Mouse (Mus musculus) forebrain, embryonic 15.5 days (tissue): Measurements from ENCODE around the gene Adcy1. TPM values are rescaled to one million over a fixed set of nuclear protein-coding genes. Genes with fewer than 3 reads are reported as not detected.

Experiments
- ATAC-seq: fragments of 200-750 bp; cut with Nextera tagmentation; replicated peaks from 2 replicates; pipeline ENCODE4 v1.8.0; 2017; ENCODE audit warnings: mild to moderate bottlenecking, moderate TSS enrichment, moderate library complexity
- H3K27ac ChIP-seq: fragments of 300-500 bp; sonication (generic); replicated peaks from 2 replicates; pipeline ENCODE4 v1.5.1; 2015; ENCODE audit warnings: mild to moderate bottlenecking, inconsistent platforms
- H3K27me3 ChIP-seq: fragments of 300-500 bp; sonication (generic); 2 replicates; pipeline ENCODE4 v1.6.1; 2015; ENCODE audit warnings: inconsistent platforms
- H3K36me3 ChIP-seq: fragments of 300-500 bp; sonication (generic); 2 replicates; pipeline ENCODE4 v1.6.1; 2015; ENCODE audit warnings: mild to moderate bottlenecking, inconsistent platforms
- H3K4me1 ChIP-seq: fragments of 300-500 bp; sonication (generic); 2 replicates; pipeline ENCODE4 v1.6.1; 2015; ENCODE audit warnings: inconsistent platforms
- H3K4me2 ChIP-seq: fragments of 300-500 bp; sonication (generic); replicated peaks from 2 replicates; pipeline ENCODE4 v1.6.1; 2015; ENCODE audit warnings: mild to moderate bottlenecking, inconsistent platforms
- H3K4me3 ChIP-seq: fragments of 300-500 bp; sonication (generic); 2 replicates; pipeline ENCODE4 v1.5.1; 2015; ENCODE audit warnings: mild to moderate bottlenecking, inconsistent platforms
- H3K9ac ChIP-seq: fragments of 300-500 bp; sonication (generic); replicated peaks from 2 replicates; pipeline ENCODE4 v1.6.1; 2015; ENCODE audit warnings: mild to moderate bottlenecking, inconsistent platforms
- H3K9me3 ChIP-seq: fragments of 300-500 bp; sonication (generic); 2 replicates; pipeline ENCODE4 v1.6.1; 2016; ENCODE audit warnings: inconsistent platforms
- WGBS: fragments of 180-500 bp; shearing (Covaris S2); methylation state at CpG from one replicate; pipeline ENCODE4 v1.1.7; 2015; ENCODE audit warnings: mixed read lengths; 5-methylcytosine and 5-hydroxymethylcytosine counted together
- polyA plus RNA-seq: library from polyadenylated mRNA; unstranded; fragments of >200 nt; fragmentation: Nextera tagmentation; extraction: Ambion mirVana; gene quantifications from 2 replicates; pipeline ENCODE4 v1.2.1, GENCODE M21; 2015

The Adcy1 gene
- polyA plus RNA-seq, 1 experiment from 2014 or later = 6.9 TPM

- no peaks in the 10 kb centered on the region for H3K36me3 ChIP-seq
- WGBS = 95% methylated on average over 10 of the region's 10 CpGs
- no peak for ATAC-seq
Measured at GRCm38 (mm10) chr11:7194432-7195311, 131.4 kb downstream of the Adcy1 start.

GRCm38 (mm10) chr11:7195312-7195685, 132.0 kb downstream of the Adcy1 start:
- Histone ChIP-seq H3K27ac (no peak overlapping the region), H3K9ac (no peak overlapping the region), H3K4me3 (no peak overlapping the region), H3K4me1 (no peaks in the 10 kb centered on the region), H3K9me3 (no peaks in the 10 kb centered on the region), H3K36me3 (no peaks in the 10 kb centered on the region), H3K4me2 (no peak overlapping the region), H3K27me3 (no peaks in the 10 kb centered on the region)
- no peak for ATAC-seq
- 90% methylated on average over 4 of the region's 4 CpGs for WGBS

More at GRCm38 (mm10) chr11:7194432-7195311, 131.4 kb downstream of the Adcy1 start:
- H3K4me2 ChIP-seq = no peak overlapping the region
- no peaks in the 10 kb centered on the region for H3K9me3 ChIP-seq
- no peak overlapping the region for H3K4me3 ChIP-seq
- H3K4me1 ChIP-seq = no peaks in the 10 kb centered on the region
- no peak overlapping the region for H3K27ac ChIP-seq
- H3K27me3 ChIP-seq = no peaks in the 10 kb centered on the region
- no peak overlapping the region for H3K9ac ChIP-seq

- 19% methylated on average over 12 of the region's 12 CpGs for WGBS
- no peaks in the 10 kb centered on the region for H3K4me1 ChIP-seq
Measured at GRCm38 (mm10) chr11:7197491-7197941, 134.2 kb downstream of the Adcy1 start, which contains the start of gene Igfbp1. Gene Igfbp1, plus strand, starts transcription at chr11:7197782.

GRCm38 (mm10) chr11:7198006-7198405, 134.7 kb downstream of the Adcy1 start:
- no peaks in the 10 kb centered on the region for H3K36me3 ChIP-seq
- H3K4me2 ChIP-seq = no peak overlapping the region
- no peak overlapping the region for H3K9ac ChIP-seq
- no peaks in the 10 kb centered on the region for H3K9me3 ChIP-seq
- H3K27ac ChIP-seq = no peak overlapping the region
- no peaks in the 10 kb centered on the region for H3K27me3 ChIP-seq
- no peaks in the 10 kb centered on the region for H3K4me1 ChIP-seq
- 85% methylated on average over 19 of the region's 19 CpGs for WGBS
- H3K4me3 ChIP-seq = no peak overlapping the region
- ATAC-seq = no peak

More at GRCm38 (mm10) chr11:7197491-7197941, 134.2 kb downstream of the Adcy1 start, which contains the start of gene Igfbp1:
- Histone ChIP-seq H3K9me3 (no peaks in the 10 kb centered on the region), H3K27me3 (no peaks in the 10 kb centered on the region), H3K9ac (no peak within 1 kb of the TSS), H3K4me2 (no peak within 1 kb of the TSS), H3K27ac (no peak within 1 kb of the TSS), H3K36me3 (no peaks in the 10 kb centered on the region), H3K4me3 (no peak within 1 kb of the TSS)
- no peak for ATAC-seq

- Histone ChIP-seq H3K9me3 (no peaks in the 10 kb centered on the region), H3K27me3 (no peaks in the 10 kb centered on the region), H3K4me3 (no peak overlapping the region), H3K36me3 (no peaks in the 10 kb centered on the region), H3K27ac (no peak overlapping the region), H3K4me1 (no peaks in the 10 kb centered on the region), H3K9ac (no peak overlapping the region), H3K4me2 (no peak overlapping the region)
- ATAC-seq = 0 out of 2 replicates have a peak, but pooled peaks have one; percentile 24
- WGBS = 88% methylated on average over 10 of the region's 10 CpGs
Measured at GRCm38 (mm10) chr11:7198481-7199256, 135.4 kb downstream of the Adcy1 start.

- Histone ChIP-seq H3K4me1 (no peaks in the 10 kb centered on the region), H3K9me3 (no peaks in the 10 kb centered on the region), H3K27ac (no peak overlapping the region), H3K9ac (no peak overlapping the region), H3K36me3 (no peaks in the 10 kb centered on the region), H3K4me2 (no peak overlapping the region), H3K27me3 (no peaks in the 10 kb centered on the region), H3K4me3 (no peak overlapping the region)
- peak; percentile 41; the same call in 1 of the 2 replicates for ATAC-seq
- 52% methylated on average over 14 of the region's 14 CpGs for WGBS
Measured at GRCm38 (mm10) chr11:7199736-7200392, 136.6 kb downstream of the Adcy1 start.

- Histone ChIP-seq H3K4me2 (no peak overlapping the region), H3K27me3 (no peaks in the 10 kb centered on the region), H3K4me1 (no peaks in the 10 kb centered on the region), H3K9me3 (no peaks in the 10 kb centered on the region), H3K36me3 (no peaks in the 10 kb centered on the region), H3K9ac (no peak overlapping the region), H3K4me3 (no peak overlapping the region), H3K27ac (no peak overlapping the region)
- ATAC-seq = no peak
- WGBS = 83% methylated on average over 9 of the region's 9 CpGs
Measured at GRCm38 (mm10) chr11:7200393-7200783, 137.1 kb downstream of the Adcy1 start.

GRCm38 (mm10) chr11:7202206-7202605, 138.9 kb downstream of the Adcy1 start:
- WGBS = 82% methylated on average over 7 of the region's 7 CpGs
- Histone ChIP-seq H3K4me3 (no peak overlapping the region), H3K4me1 (no peaks in the 10 kb centered on the region), H3K9me3 (no peaks in the 10 kb centered on the region), H3K27me3 (no peaks in the 10 kb centered on the region), H3K4me2 (no peak overlapping the region), H3K36me3 (no peaks in the 10 kb centered on the region), H3K9ac (no peak overlapping the region), H3K27ac (no peak overlapping the region)
- no peak for ATAC-seq

- Histone ChIP-seq H3K27ac (no peak overlapping the region), H3K36me3 (no peaks in the 10 kb centered on the region), H3K9ac (no peak overlapping the region), H3K9me3 (no peaks in the 10 kb centered on the region), H3K4me3 (no peak overlapping the region), H3K4me1 (no peaks in the 10 kb centered on the region), H3K4me2 (no peak overlapping the region), H3K27me3 (no peaks in the 10 kb centered on the region)
- WGBS = 91% methylated on average over 9 of the region's 9 CpGs
- ATAC-seq = no peak
Measured at GRCm38 (mm10) chr11:7203846-7204245, 140.6 kb downstream of the Adcy1 start.

GRCm38 (mm10) chr11:7210343-7210742, 147.1 kb downstream of the Adcy1 start:
- H3K27me3 ChIP-seq = peaks cover 10% of the 10 kb centered on the region; the same call in 1 of the 2 replicates
- H3K4me2 ChIP-seq = peak overlapping the region; percentile 19
- ATAC-seq = no peak
- H3K9ac ChIP-seq = no peak overlapping the region
- no peak overlapping the region for H3K27ac ChIP-seq
- H3K4me3 ChIP-seq = no peak overlapping the region
- no peaks in the 10 kb centered on the region for H3K36me3 ChIP-seq
- H3K9me3 ChIP-seq = no peaks in the 10 kb centered on the region
- H3K4me1 ChIP-seq = peaks cover 33% of the 10 kb centered on the region
- WGBS = 23% methylated on average over 6 of the region's 6 CpGs

GRCm38 (mm10) chr11:7211211-7211610, 147.9 kb downstream of the Adcy1 start:
- WGBS = 18% methylated on average over 9 of the region's 9 CpGs
- H3K27ac ChIP-seq = no peak overlapping the region
- peak overlapping the region; percentile 19 for H3K4me2 ChIP-seq
- peak overlapping the region; percentile 24 for H3K4me3 ChIP-seq
- H3K4me1 ChIP-seq = peaks cover 33% of the 10 kb centered on the region
- H3K9ac ChIP-seq = no peak overlapping the region
- no peaks in the 10 kb centered on the region for H3K9me3 ChIP-seq
- ATAC-seq = no peak
- peaks cover 10% of the 10 kb centered on the region; the same call in 1 of the 2 replicates for H3K27me3 ChIP-seq
- no peaks in the 10 kb centered on the region for H3K36me3 ChIP-seq
